Mouse (Mus musculus): ENCODE results near the gene Slpi. TPM values are rescaled to one million over a fixed set of nuclear protein-coding genes. Genes with fewer than 3 reads are reported as not detected.
A peak's percentile ranks its signal among the peaks of the same experiment; 100 is the strongest.

Slpi gene
- 10.1 and 10.4 TPM in 2 replicates for total RNA-seq (2017)

GRCm38 (mm10) chr2:164389020-164389419, at the start of gene Slpi:
Gene Slpi (minus strand): TSS chr2:164389095.
- ATAC-seq (replicated peaks; ENCODE audit: low read depth, poor library complexity, severe bottlenecking) = no peak

DNA sequence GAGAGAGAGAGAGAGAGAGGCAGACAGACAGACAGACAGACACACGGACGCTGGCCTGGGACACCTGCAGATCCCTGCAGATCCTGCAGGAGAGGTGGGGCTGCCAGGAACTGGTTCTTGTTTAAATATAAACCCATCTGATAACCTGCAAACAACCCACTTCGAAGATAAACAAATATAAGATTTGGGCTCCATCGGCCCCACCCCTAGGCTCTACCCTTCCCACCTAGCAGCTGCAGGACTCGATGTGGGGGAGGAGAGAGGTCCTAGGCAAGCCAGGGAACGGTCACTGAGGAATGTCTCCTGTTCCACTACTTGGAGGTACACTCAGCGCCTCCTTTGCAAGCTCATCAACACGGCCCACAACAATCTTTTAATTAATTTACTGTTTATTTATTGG, 49.4 kb upstream of the Slpi start:
- ATAC-seq (replicated peaks; ENCODE audit: low read depth, poor library complexity, severe bottlenecking) = no peak

DNA sequence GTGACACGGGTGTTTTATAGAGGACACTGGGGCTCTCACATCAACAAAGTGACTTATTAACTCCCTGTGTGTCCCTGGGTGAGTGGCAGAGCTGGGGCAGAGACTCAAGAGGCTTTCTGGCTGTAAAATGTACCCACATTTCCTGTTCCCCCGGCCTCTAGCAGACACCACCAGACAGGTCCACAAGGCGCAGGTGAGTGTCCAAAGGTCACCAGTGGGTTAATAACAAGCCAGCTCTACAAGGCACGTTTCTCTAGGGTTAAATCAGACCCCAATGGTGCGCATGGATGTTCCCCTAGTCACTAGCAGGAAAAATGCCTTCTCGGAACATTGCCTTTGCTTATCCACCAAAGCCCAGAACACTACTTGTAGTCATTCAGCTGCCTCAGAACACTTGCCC, 48.8 kb upstream of the Slpi start:
- no peak for ATAC-seq (replicated peaks; ENCODE audit: low read depth, poor library complexity, severe bottlenecking)

DNA sequence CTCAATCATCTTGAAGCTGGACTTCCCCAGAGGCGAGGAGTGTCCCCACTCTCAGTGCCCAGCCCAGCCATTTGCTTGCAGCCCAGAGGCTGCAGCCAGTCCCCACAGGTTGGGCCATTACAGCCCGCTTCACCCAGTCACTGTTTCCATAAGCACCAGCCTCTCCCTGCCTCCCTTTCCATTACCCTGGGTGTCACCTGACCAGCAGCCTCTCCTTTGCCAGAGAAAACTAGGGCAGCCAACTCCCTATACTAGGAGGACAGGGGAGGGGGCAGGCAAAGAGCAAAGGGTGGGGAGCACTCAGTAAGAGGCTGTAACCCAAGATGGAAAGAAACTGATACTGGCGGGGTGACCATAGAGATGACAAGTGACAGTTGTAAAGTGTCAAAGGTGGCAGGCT, 48.1 kb upstream of the Slpi start:
- no peak for ATAC-seq (replicated peaks; ENCODE audit: low read depth, poor library complexity, severe bottlenecking)

DNA sequence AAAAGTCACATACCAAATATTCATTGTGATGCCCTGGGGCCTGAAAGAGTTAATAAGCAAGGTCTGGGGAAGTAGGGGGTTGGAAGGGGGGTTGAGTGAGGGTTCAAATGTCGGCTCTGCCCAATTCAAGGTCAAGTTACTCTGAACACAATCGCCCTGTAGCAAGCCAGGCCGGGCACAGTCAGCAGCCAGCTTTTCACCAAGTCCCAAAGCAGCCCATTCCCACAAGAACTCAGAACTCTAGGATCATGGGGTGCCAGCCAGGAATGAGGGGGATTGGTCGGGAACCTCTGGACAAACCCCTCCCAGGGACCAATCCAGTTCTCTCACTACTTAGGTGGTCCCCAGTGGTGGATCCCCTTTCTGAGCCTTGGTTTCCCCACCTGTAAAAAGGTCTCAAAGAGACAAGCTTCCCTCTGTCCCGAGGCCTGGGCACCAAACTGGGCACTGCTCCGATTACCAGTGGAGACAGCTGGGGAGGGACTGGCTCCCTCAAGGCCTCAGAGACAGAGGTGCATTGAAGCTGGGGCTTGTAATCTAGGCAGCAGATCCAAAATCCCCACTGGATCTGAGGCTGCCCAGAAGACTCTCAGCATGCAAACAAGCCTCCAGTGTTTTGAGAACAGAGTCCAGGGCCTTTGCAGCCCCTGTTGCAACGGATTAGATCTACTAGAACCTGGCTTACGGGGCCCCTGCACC, 47.5 kb upstream of the Slpi start:
- ATAC-seq (replicated peaks; ENCODE audit: low read depth, poor library complexity, severe bottlenecking) = no peak

DNA sequence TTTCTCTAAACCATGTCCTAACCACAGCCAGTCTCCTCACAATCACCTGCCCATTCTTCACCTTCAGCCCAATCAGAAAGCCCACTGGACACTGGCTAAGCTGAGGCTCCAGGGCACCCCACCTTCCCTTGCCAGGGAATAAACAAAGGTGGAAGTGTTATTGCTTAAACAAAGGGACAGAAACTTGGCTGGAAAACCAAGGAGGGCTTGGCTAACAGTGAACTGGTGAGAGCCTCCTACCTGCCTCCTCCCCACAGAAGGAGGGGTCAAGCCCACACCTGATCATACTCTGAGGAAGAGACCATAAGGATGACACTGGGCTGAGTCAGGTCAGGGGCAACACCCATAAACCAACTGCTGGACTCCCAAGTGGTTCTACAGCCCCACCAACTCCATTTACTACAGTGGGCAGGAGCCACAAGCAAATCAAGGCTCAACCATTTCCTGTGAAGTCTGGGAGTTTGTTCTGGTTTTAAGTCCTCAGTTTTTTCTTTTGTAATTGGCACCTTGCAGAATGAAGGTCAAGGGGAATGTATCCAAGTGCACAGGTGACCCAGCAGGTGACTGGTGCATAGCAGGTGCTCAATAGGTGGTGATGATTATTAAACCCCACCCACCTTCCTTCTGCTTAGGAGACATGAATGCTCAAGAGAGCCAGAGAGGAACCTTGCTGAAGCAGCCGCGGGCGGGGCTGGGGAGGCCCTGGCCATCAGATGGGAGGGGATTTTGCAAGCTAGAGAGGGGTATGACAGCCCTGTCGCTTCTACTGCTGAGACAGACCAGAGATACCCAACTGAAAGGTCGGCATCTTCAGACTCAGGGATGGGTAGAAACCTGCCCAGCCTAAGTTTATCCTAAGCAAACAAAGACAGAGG, 46.6 kb upstream of the Slpi start:
- no peak for ATAC-seq (replicated peaks; ENCODE audit: low read depth, poor library complexity, severe bottlenecking)

DNA sequence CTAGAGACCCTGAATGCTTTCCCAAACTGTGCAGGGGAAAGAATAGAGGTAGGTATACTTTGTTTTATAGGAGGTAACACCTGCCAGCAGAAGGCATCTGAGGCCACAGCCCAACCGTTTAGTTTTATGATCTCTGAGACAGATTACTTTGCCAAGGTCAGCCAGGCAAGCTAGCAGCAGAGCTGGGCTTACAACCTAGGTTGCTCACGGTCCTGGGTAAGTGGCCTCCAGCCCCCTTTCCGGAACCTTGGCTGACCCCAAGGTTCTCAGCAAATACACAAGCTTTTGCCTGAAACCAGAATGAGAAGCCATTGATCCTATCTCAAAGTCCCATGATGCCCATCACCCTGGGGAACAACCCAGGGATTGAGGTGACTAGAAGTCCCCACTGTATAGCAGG, 45.8 kb upstream of the Slpi start:
- ATAC-seq (replicated peaks; ENCODE audit: low read depth, poor library complexity, severe bottlenecking) = no peak

- no peak for ATAC-seq (replicated peaks; ENCODE audit: low read depth, poor library complexity, severe bottlenecking)
Measured at GRCm38 (mm10) chr2:164433278-164433895, 44.5 kb upstream of the Slpi start.

- no peak for ATAC-seq (replicated peaks; ENCODE audit: low read depth, poor library complexity, severe bottlenecking)
Measured at GRCm38 (mm10) chr2:164432541-164433191, 43.8 kb upstream of the Slpi start.

GRCm38 (mm10) chr2:164431676-164432465, 43.0 kb upstream of the Slpi start:
- ATAC-seq (replicated peaks; ENCODE audit: low read depth, poor library complexity, severe bottlenecking) = no peak

DNA sequence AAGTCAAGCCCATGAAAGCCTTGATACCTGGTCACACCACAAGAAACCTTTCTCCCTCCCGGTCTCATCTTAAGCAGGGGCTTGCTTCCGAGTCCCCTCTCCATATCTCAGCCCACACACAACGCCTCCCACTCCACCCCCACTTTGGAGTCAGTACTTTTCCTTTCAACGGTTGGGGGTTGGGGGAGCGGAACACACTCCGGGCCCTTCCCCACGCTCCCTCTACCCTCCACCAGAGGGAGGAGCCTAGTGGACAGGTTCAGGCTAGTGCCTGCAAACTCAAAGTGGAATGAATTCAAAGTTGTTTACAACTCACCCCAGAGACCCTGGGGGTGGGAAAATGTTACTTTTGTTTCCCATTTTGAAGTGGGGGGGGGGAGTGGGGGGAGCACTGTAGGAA, 41.8 kb upstream of the Slpi start:
- 0 out of 2 replicates have a peak, but pooled peaks have one; percentile 50 for ATAC-seq (replicated peaks; ENCODE audit: low read depth, poor library complexity, severe bottlenecking)

GRCm38 (mm10) chr2:164429881-164430615, 41.2 kb upstream of the Slpi start:
- ATAC-seq (replicated peaks; ENCODE audit: low read depth, poor library complexity, severe bottlenecking) = no peak

DNA sequence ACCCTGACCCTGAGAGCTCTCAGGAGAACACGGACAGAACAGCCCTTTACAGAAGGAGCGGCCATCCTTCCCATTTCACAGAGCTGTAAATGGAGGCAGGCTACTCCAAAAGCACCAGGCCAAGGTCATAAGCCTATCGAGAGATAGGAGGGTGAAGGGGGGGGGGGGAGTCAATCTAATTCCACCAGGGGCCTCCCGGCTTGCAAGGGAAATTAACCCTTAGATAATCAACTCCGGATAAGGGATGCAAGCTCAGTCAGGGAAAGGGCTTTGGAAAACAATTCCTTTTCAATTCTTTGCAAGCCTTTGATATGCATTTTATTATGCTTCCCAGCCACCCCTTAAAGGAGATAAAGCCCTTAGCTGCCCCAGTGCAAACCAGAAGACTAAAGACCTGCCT, 39.6 kb upstream of the Slpi start:
- no peak for ATAC-seq (replicated peaks; ENCODE audit: low read depth, poor library complexity, severe bottlenecking)

DNA sequence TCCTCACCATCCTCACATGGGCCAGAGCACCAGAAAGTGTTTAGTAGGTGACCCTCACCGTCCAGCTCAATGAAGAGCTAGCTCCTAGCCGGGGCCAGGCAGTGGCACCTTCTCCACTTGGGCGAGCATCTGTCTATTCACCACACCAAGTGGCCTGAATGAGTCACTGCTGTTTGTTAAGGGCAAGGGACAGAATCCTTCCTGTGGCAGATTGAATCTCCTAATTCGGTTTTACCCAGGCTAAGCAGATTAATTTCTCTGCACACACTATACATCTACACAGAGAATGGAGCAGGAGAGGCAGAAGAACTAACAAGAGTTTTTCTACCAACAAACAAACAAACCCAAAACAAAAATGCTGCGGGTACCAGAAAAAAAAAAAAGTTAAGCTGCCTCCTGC, 38.1 kb upstream of the Slpi start:
- no peak for ATAC-seq (replicated peaks; ENCODE audit: low read depth, poor library complexity, severe bottlenecking)

- ATAC-seq (replicated peaks; ENCODE audit: low read depth, poor library complexity, severe bottlenecking) = no peak
Measured at GRCm38 (mm10) chr2:164426121-164426520, 37.2 kb upstream of the Slpi start.

DNA sequence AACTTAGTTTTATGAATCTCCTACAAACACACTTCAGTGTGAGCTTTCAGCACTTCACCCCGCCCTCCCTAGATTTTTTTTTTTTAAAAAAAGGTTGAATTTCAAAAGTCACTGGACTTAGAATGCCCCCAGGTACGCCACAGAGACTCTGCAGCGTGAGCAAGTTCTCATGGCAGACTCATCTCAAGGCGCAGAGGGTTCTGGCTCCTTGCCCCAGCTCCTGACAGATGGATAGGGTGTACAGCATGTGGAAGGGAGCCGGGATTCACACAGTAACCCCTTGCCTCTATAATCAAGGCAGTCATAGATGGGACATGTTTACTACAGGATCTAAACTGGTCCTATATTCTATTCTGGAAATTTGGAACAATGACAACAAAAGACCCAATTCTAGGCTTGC, 36.5 kb upstream of the Slpi start:
- no peak for ATAC-seq (replicated peaks; ENCODE audit: low read depth, poor library complexity, severe bottlenecking)

- ATAC-seq (replicated peaks; ENCODE audit: low read depth, poor library complexity, severe bottlenecking) = no peak
Measured at GRCm38 (mm10) chr2:164424406-164424805, 35.5 kb upstream of the Slpi start.

DNA sequence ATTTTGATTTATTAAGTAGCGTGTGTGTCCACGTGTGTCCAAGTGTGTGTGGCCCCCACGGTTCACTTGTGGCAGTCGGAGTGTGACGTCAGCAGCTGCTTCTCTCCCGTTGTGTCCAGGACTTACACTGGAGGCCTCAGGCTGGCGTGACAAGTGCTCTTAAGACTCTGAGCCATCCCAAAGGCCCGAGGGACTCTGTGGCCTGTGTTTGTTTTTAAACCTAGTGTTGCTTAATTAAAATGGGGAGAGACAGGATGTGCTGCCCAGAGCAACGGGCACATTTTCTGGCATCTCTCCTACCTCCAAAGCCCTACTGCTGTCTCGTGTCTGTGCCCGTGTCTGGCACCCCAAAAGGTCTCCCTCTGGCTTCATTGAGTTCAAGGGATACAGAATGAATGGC, 34.6 kb upstream of the Slpi start:
- ATAC-seq (replicated peaks; ENCODE audit: low read depth, poor library complexity, severe bottlenecking) = no peak
